Mouse (Mus musculus) layer of hippocampus, postnatal 10 days (tissue): ENCODE data around the gene Cenpt. TPM values are rescaled to one million over a fixed set of nuclear protein-coding genes. Genes with fewer than 3 reads are reported as not detected.
A peak's percentile ranks its signal among the peaks of the same experiment; 100 is the strongest.

Experiments
- DNase-seq, 2 experiments: peaks; one replicate each; pipeline ENCODE4 v3.0.0; 2021; ENCODE audit warnings: low spot score in 2 of 2
- total RNA-seq, 2 experiments: library from RNA; stranded (reverse); gene quantifications; 2 replicates each; pipeline ENCODE4 v1.2.3; 2021

Cenpt gene
- total RNA-seq, 2 experiments from 2014 or later: 23.9 to 25.4 TPM

DNA sequence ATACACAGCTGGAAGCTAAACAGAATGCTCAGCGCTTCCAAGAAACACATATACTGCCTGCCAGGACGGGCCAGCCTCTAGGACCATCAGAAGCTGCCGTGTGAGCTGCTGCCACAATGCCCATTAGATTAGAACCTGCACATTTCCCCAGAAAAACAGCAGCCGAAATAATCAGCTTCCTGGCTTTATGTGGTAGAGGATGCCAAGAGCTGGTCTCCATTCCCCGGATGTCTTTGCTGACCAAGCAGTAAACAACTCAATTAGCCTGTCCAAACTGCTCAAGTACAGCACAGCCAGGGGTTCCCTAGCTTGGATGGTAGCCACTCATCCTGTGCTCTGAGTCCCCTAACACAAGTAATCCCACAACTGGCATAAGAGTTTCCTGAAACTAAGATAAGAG lies 45.3 kb downstream of the Cenpt start:
- no peak for DNase-seq

DNA sequence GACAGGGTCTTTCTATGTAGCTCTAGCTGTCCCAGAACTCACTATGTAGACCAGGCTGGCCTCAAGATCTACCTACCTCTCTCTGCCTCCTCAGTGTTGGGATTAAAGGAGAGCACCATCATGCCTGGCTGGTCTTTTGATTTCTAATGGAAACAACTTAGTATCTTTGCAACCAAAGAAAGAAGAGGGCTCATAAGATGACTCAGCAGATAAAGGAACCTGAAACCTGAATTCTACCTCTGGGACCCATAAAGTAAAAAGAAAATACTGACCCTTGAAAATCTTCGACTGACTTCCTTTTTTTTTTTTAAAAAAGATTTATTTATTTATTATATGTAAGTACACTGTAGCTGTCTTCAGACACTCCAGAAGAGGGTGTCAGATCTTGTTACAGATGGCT lies 47.1 kb downstream of the Cenpt start:
- DNase-seq: no peak

DNA sequence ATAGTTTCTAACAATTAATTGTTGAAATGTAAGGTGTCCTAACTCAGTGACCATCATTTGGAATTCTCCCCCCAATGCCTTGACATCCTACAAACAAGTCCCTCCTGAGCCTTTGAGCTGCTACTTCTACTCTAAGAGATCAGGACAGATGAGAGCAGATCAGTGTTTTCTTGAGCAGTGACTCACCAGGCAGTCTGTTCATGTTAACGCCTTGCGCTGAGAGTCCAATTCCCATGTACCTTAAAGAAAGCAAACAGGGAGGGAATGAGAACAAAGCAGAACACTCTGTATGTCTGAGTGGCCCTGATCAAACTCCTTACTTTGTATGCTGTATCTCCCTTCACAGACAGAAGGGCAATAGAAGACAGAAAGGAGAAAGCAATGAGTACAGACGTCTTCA lies 47.7 kb downstream of the Cenpt start:
- no peak for DNase-seq

DNA sequence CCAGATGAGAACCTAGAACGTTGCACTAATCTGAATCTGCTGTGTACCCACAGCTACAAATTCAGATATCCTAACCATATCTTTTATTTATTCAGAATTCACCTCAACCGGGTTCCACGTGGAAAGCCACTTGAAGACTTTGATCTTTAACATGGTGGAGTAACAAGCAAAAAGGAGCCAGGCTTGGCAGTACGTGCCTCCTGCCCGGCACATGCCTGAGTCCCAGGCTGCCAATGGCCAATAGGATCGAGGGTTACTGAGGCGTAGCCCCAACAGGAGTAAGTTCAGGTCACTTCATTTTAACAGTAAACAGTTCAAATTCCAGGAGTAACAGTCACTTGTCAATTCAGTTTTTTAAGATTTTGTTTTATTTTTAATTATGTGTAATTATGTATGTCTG lies 48.3 kb downstream of the Cenpt start:
- DNase-seq: no peak

DNA sequence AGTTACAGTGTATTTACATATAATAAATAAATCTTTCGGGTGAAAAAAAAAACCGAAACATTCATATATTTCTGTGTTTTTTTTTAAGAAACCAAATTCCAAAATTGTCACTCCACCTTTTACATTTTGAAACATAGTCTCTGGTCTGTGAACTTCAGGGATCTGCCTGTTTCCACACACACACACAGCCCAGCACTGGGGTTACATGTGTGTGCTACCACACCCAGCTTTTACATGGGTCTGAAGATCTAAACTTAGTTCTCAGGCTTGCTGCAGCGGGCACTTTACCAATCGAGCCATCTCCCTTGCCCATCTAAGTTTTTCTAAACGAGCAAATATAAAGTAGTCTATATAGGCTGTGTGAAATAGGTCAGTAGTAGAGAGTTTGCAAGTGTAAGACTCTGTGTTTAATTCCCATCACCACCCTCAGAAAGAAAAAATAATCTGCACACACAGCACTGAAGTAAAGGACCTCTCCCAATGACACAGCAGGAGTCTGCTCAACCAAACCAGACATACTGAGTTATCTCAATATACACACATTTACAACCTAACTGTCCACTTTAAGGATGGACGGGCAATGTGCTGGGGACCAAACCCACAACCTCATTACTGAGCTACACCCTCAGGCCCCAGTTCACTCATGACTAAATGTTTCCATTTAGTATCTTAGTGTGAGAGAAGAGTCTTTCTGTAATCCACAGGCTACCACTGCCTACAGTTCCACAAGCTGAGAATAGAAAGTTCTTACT lies 51.7 kb downstream of the Cenpt start:
- no peak for DNase-seq

DNA sequence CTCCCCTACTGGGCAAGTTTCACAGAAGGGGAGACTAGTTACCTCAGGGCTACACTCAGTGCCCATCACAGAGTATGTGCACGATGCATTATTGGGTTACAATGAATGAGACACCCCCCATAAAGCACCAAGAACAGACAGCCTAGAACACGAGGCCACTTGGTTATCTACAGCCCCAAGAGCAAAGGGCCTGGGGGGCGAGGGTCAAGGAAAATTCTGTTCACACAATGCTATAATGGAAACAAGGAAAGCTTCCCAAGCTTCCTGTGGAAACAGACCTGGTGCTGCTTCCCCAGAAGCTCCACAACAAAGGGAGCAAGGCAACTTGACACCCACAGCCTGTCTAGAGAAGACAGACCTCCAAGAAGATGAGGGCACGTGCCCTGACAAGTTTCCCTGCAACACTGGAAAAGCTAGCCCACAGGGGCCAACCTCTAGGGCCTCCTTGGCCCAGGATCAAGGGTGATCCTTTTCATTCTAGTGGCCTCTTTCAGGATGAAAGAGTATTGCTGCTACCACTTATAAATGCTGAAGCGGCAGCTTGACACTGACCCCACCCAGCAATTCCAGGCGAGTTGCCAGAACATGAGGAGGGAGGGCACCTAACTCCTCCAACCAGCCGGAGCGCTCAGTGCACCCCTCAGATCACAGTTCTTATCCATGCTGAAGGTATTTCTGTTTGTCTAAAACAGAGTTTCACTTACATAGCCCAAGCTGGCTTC lies 53.8 kb downstream of the Cenpt start:
- DNase-seq: peak; percentile 55 to 63

DNA sequence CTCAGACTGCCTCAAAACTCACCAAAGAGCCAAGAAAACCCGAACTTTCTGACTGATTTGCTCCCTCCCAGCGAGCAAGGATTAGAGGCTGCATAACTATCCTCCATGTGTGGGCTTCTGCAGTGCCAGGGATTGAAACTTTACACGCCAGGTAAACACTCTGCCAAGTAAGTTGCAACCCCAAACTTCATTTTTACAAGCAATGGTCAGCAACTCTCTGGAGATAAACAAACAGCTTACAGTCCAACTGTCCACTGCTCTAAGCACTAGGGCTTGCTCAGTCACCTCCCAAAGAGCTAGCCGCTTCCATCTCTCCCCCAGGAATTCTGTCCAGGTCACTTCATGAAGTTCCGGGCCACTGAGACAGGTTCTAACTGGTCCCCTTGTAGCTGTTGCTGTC lies 54.7 kb downstream of the Cenpt start:
- no peak for DNase-seq

DNA sequence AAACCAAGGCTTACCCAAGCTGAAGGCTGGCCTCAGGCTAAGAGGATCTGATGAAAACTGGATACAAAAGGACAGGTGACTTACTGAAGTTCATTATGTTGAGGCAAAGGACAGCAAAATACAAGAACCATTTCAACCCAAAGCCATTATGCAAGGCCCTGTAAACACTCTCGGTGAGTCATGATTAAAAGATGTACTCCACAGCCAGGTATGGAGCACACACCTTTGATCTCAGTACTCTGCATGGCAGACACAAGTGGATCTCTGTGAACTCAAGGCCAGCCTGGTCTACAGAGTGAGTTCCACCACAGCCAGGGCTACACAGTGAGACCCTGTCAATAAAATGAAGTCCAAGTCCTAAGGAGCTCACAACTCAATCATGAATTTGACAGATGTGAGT lies 57.3 kb downstream of the Cenpt start:
- DNase-seq: no peak

Other genes with a start within 250 kb of the Cenpt start
- 10 to 100 TPM; 73.6 to 81.2 TPM for gene Ripor1, start 248.0 kb downstream of the Cenpt start, total RNA-seq
- gene Ctcf, start 216.7 kb downstream of the Cenpt start, total RNA-seq: 10 to 100 TPM; 63.6 to 67.7 TPM
- not detected for gene Agrp, start 215.9 kb downstream of the Cenpt start, total RNA-seq
- 10 to 100 TPM; 48.6 to 52.4 TPM for gene Carmil2, start 167.0 kb downstream of the Cenpt start, total RNA-seq
- 10 to 100 TPM; 45.4 to 49.4 TPM for gene Acd, start 152.2 kb downstream of the Cenpt start, total RNA-seq
- 10 to 100 TPM; 38.6 to 39.7 TPM for gene Pard6a, start 152.1 kb downstream of the Cenpt start, total RNA-seq
- gene 4933405L10Rik, start 145.6 kb downstream of the Cenpt start, total RNA-seq: not detected
- gene Enkd1, start 145.1 kb downstream of the Cenpt start, total RNA-seq: 10 to 100 TPM; 11.3 to 13.2 TPM
- gene Gfod2, start 94.6 kb downstream of the Cenpt start, total RNA-seq: 10 to 100 TPM; 25.2 to 30.7 TPM
- gene Ranbp10, start 25.9 kb downstream of the Cenpt start, total RNA-seq: 10 to 100 TPM; 23.6 to 25.0 TPM
- under 1 TPM; 0.33 to 0.53 TPM for gene Tsnaxip1, start 25.5 kb downstream of the Cenpt start, total RNA-seq
- gene Thap11, start 1.9 kb upstream of the Cenpt start, total RNA-seq: 10 to 100 TPM; 32.1 to 34.2 TPM
- gene Nutf2, start 7.3 kb upstream of the Cenpt start, total RNA-seq: 10 to 100 TPM; 23.3 to 42.6 TPM
- 10 to 100 TPM; 59.5 to 63.9 TPM for gene Edc4, start 27.6 kb upstream of the Cenpt start, total RNA-seq
- gene Nrn1l, start 40.3 kb upstream of the Cenpt start, total RNA-seq: 1 to 10 TPM in 1 of 2 experiments, under 1 TPM in 1; 0.66 to 1.5 TPM
- gene Pskh1, start 47.2 kb upstream of the Cenpt start, total RNA-seq: 1 to 10 TPM; 8.1 to 8.3 TPM
- gene Ctrl, start 80.6 kb upstream of the Cenpt start, total RNA-seq: under 1 TPM; 0.85 to 0.91 TPM
- gene Psmb10, start 85.2 kb upstream of the Cenpt start, total RNA-seq: 10 to 100 TPM; 70.2 to 82.5 TPM
- 10 to 100 TPM; 30.1 to 30.7 TPM for gene Lcat, start 90.1 kb upstream of the Cenpt start, total RNA-seq
- gene Slc12a4, start 112.8 kb upstream of the Cenpt start, total RNA-seq: 10 to 100 TPM; 28.3 to 32.2 TPM
- gene Dpep3, start 126.2 kb upstream of the Cenpt start, total RNA-seq: not detected
- 10 to 100 TPM; 20.9 to 21.5 TPM for gene Dus2, start 138.1 kb upstream of the Cenpt start, total RNA-seq
- not detected for gene Dpep2nb, start 152.7 kb upstream of the Cenpt start, total RNA-seq
- 10 to 100 TPM; 12.7 to 14.7 TPM for gene Ddx28, start 158.6 kb upstream of the Cenpt start, total RNA-seq
- 1 to 10 TPM; 9.9 TPM for gene Nfatc3, start 205.6 kb upstream of the Cenpt start, total RNA-seq